ENCODE assay signal across 8 mouse cellular contexts in the genomic region with DNA sequence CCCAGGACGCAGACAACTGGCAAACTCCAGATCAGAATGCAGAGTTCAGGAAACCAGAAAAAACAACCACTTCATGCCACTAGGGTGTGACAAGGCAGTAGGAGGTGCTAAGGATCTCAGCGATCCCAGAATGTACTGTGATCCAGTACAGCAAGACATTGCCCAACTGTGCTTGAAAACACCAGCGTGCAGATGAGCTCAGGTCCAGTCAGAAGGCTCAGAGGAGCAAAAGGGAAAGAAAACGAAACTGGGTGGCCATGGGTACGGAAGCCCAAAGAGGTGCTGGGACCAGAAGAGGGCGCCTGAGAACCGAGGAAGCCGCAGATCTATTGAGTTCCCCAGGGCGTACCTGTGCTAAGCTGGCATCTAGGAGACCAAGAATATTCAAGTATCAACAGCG. TPM values are rescaled to one million over a fixed set of nuclear protein-coding genes. Genes with fewer than 3 reads are reported as not detected.
DNase-seq lines count a peak whose midpoint lies in the region; ATAC-seq and TF ChIP-seq lines count a peak whose summit lies in the region.

No protein-coding gene starts in this region.

- no peaks in the 10 kb centered on the region for H3K9me3 ChIP-seq in heart, embryonic 11.5 days (replicated peaks; ENCODE audit: control insufficient read depth, low read length)
- H3K9me3 ChIP-seq in kidney, embryonic 16.5 days (ENCODE audit: low read length), result no peaks in the 10 kb centered on the region

- 21% methylated on average over 10 of the region's 10 CpGs for WGBS in heart, embryonic 11.5 days (ENCODE audit: insufficient replicate concordance)
- WGBS in kidney, embryonic 16.5 days, result 21% methylated on average over 10 of the region's 10 CpGs
- WGBS in liver, adult 2 months, result 5% methylated on average over 10 of the region's 10 CpGs

- H3K27me3 ChIP-seq in C2C12 (ENCODE audit: control insufficient read depth, insufficient read depth, insufficient read length), result no peaks in the 10 kb centered on the region
- H3K27me3 ChIP-seq in heart, embryonic 11.5 days (ENCODE audit: control insufficient read depth, insufficient read depth, low read length), result no peaks in the 10 kb centered on the region; the same call in 1 of the 2 replicates
- H3K27me3 ChIP-seq in kidney, embryonic 16.5 days (ENCODE audit: insufficient read depth, low read length), result peaks cover 2% of the 10 kb centered on the region; the same call in 1 of the 2 replicates
- H3K27me3 ChIP-seq in liver, adult 2 months (ENCODE audit: control insufficient read depth, insufficient read depth, low read length), result no peaks in the 10 kb centered on the region
- no peaks in the 10 kb centered on the region for H3K27me3 ChIP-seq in splenic B cell, adult 2 months (ENCODE audit: control insufficient read depth, insufficient read depth, low read length, poor library complexity, severe bottlenecking)

- TF ChIP-seq POLR2A in liver, adult 2 months (IDR thresholded peaks at IDR 0.05; ENCODE audit: extremely low read depth, insufficient read depth, low read length), result no peak

- H3ac ChIP-seq in C2C12 (ENCODE audit: control insufficient read depth, insufficient read length, low read depth), result peak overlapping the region; percentile 57

- H3K4me3 ChIP-seq in C2C12 (ENCODE audit: insufficient read depth, poor library complexity, severe bottlenecking), result no peak overlapping the region
- H3K4me3 ChIP-seq in heart, embryonic 11.5 days (ENCODE audit: low read depth, low read length), result peak overlapping the region; percentile 30
- H3K4me3 ChIP-seq in kidney, embryonic 16.5 days (ENCODE audit: low read length), result peak overlapping the region; percentile 35
- H3K4me3 ChIP-seq in liver, adult 2 months (ENCODE audit: insufficient read depth, low read depth, low read length), result peak overlapping the region; percentile 45; the same call in 1 of the 2 replicates

- no peaks in the 10 kb centered on the region for H3K36me3 ChIP-seq in C2C12 (ENCODE audit: control insufficient read depth, insufficient read depth)
- H3K36me3 ChIP-seq in heart, embryonic 11.5 days (ENCODE audit: control insufficient read depth, insufficient read depth, low read length), result no peaks in the 10 kb centered on the region
- no peaks in the 10 kb centered on the region for H3K36me3 ChIP-seq in kidney, embryonic 16.5 days (ENCODE audit: insufficient read depth, low read length)
- no peaks in the 10 kb centered on the region for H3K36me3 ChIP-seq in liver, adult 2 months (ENCODE audit: control insufficient read depth, insufficient read depth, low read length)
- H3K36me3 ChIP-seq in splenic B cell, adult 2 months (ENCODE audit: control insufficient read depth, insufficient read depth, low read length, poor library complexity, severe bottlenecking), result no peaks in the 10 kb centered on the region

- H3K9ac ChIP-seq in heart, embryonic 11.5 days (ENCODE audit: low read depth, low read length), result peak overlapping the region; percentile 34; the same call in 1 of the 2 replicates
- H3K9ac ChIP-seq in kidney, embryonic 16.5 days (replicated peaks; ENCODE audit: low read length), result peak overlapping the region; percentile 44; the same call in 1 of the 2 replicates
- peak overlapping the region; percentile 23; the same call in 1 of the 2 replicates for H3K9ac ChIP-seq in liver, adult 2 months (ENCODE audit: low read depth, low read length)

- H3K27ac ChIP-seq in heart, embryonic 11.5 days (ENCODE audit: low read depth, low read length), result no peak overlapping the region
- no peak overlapping the region for H3K27ac ChIP-seq in kidney, embryonic 16.5 days (ENCODE audit: low read length)
- H3K27ac ChIP-seq in liver, adult 2 months (replicated peaks; ENCODE audit: insufficient read depth, low read depth, low read length), result peak overlapping the region; percentile 56

- peak; percentile 85 for DNase-seq in brain, adult 2 months (ENCODE audit: low read depth, low spot score)
- DNase-seq in liver, adult 2 months (ENCODE audit: extremely low read depth, low read depth, low spot score), result peak; percentile 81
- peak; percentile 81 for DNase-seq in naive thymus-derived CD4-positive, alpha-beta T cell, adult 2 months (ENCODE audit: low read depth)
- DNase-seq in splenic B cell, adult 2 months (ENCODE audit: low read depth, low spot score), result peak; percentile 80

- no peaks in the 10 kb centered on the region for H3K4me1 ChIP-seq in heart, embryonic 11.5 days (ENCODE audit: control insufficient read depth, insufficient read depth, low read length)
- no peaks in the 10 kb centered on the region for H3K4me1 ChIP-seq in kidney, embryonic 16.5 days (ENCODE audit: insufficient read depth, low read length)
- no peaks in the 10 kb centered on the region for H3K4me1 ChIP-seq in liver, adult 2 months (ENCODE audit: control insufficient read depth, insufficient read depth, low read length)

- TF ChIP-seq CTCF in C2C12 (IDR thresholded peaks at IDR 0.05; ENCODE audit: control insufficient read depth, insufficient read depth, insufficient read length), result no peak
- TF ChIP-seq CTCF in liver, adult 2 months (IDR thresholded peaks at IDR 0.05; ENCODE audit: low read depth, low read length), result peak; percentile 70

- no peaks in the 10 kb centered on the region for H3K79me3 ChIP-seq in C2C12 (ENCODE audit: low read depth)

- peak; percentile 91 for ATAC-seq in erythroblast, adult 5-6 weeks (replicated peaks; ENCODE audit: low FRiP score, poor library complexity, severe bottlenecking)
- ATAC-seq in heart, embryonic 11.5 days (replicated peaks; ENCODE audit: insufficient number of reproducible peaks, low FRiP score, low TSS enrichment), result no peak
- peak; percentile 84 for ATAC-seq in kidney, embryonic 16.5 days (ENCODE audit: low FRiP score, low TSS enrichment)

- peak overlapping the region; percentile 48 for H3K4me2 ChIP-seq in heart, embryonic 11.5 days
- peak overlapping the region; percentile 48 for H3K4me2 ChIP-seq in kidney, embryonic 16.5 days (replicated peaks; ENCODE audit: low read depth, low read length)

- no peaks in the 10 kb centered on the region for H3K79me2 ChIP-seq in C2C12 (ENCODE audit: control insufficient read depth, insufficient read depth)
- H3K79me2 ChIP-seq in liver, adult 2 months (ENCODE audit: control insufficient read depth, insufficient read depth, low read length), result no peaks in the 10 kb centered on the region

TF ChIP-seq in C2C12, 6 proteins besides CTCF, POLR2A, EP300 and RAD21:
- TF ChIP-seq CEBPB (IDR thresholded peaks at IDR 0.05; ENCODE audit: low read depth) (peak; percentile 23), FOSL1 (IDR thresholded peaks at IDR 0.05; ENCODE audit: insufficient read depth, low read length, poor library complexity, severe bottlenecking) (no peak)

RNA-seq across cellular contexts. Expression of a gene that starts 11.8 kb away (rescaled TPM):
- 0.07 TPM for polyA plus RNA-seq in C2C12 (2012; fragmentation: generic; extraction: Trizol)
- total RNA-seq in erythroblast, adult 5-6 weeks (2015; ENCODE audit: low replicate concordance), result not detected in 2 replicates
- not detected in 2 replicates for total RNA-seq in erythroblast, adult 5-6 weeks (2017; ENCODE audit: low replicate concordance)
- not detected in 2 replicates for polyA plus RNA-seq in heart, embryonic 11.5 days (2014; fragmentation: Nextera tagmentation; extraction: Ambion mirVana)
- polyA plus RNA-seq in kidney, embryonic 16.5 days (2015; fragmentation: Nextera tagmentation; extraction: Ambion mirVana), result not detected in 2 replicates
- total RNA-seq in liver, adult 2 months (2014; rRNA removed), result not detected in 2 replicates
- polyA plus RNA-seq in liver, adult 2 months (2012; rRNA removed), result not detected in 2 replicates

RNA-seq across cellular contexts. Expression of a gene that starts 19.7 kb away (rescaled TPM):
- polyA plus RNA-seq in C2C12 (2012; fragmentation: generic; extraction: Trizol), result 7.0 TPM
- total RNA-seq in erythroblast, adult 5-6 weeks (2015; ENCODE audit: low replicate concordance), result 8.5 and 9.4 TPM in 2 replicates
- 7.2 and 11.4 TPM in 2 replicates for total RNA-seq in erythroblast, adult 5-6 weeks (2017; ENCODE audit: low replicate concordance)
- polyA plus RNA-seq in heart, embryonic 11.5 days (2014; fragmentation: Nextera tagmentation; extraction: Ambion mirVana), result 9.8 and 11.9 TPM in 2 replicates
- 10.0 and 10.3 TPM in 2 replicates for polyA plus RNA-seq in kidney, embryonic 16.5 days (2015; fragmentation: Nextera tagmentation; extraction: Ambion mirVana)
- 5.4 and 5.8 TPM in 2 replicates for total RNA-seq in liver, adult 2 months (2014; rRNA removed)
- polyA plus RNA-seq in liver, adult 2 months (2012; rRNA removed), result 1.9 and 2.0 TPM in 2 replicates

RNA-seq across cellular contexts. Expression of a gene that starts 52.1 kb away (rescaled TPM):
- polyA plus RNA-seq in C2C12 (2012; fragmentation: generic; extraction: Trizol), result not detected
- total RNA-seq in erythroblast, adult 5-6 weeks (2015; ENCODE audit: low replicate concordance), result not detected in 2 replicates
- not detected in 2 replicates for total RNA-seq in erythroblast, adult 5-6 weeks (2017; ENCODE audit: low replicate concordance)
- polyA plus RNA-seq in heart, embryonic 11.5 days (2014; fragmentation: Nextera tagmentation; extraction: Ambion mirVana), result not detected in 2 replicates
- polyA plus RNA-seq in kidney, embryonic 16.5 days (2015; fragmentation: Nextera tagmentation; extraction: Ambion mirVana), result not detected in 2 replicates
- total RNA-seq in liver, adult 2 months (2014; rRNA removed), result not detected in 2 replicates
- polyA plus RNA-seq in liver, adult 2 months (2012; rRNA removed), result not detected in 2 replicates
